Mouse (Mus musculus): ENCODE results near the gene Lcor. TPM values are rescaled to one million over a fixed set of nuclear protein-coding genes. Genes with fewer than 3 reads are reported as not detected.

Lcor gene
- total RNA-seq, 1 experiment from 2014 or later, result 17.7 TPM

DNA sequence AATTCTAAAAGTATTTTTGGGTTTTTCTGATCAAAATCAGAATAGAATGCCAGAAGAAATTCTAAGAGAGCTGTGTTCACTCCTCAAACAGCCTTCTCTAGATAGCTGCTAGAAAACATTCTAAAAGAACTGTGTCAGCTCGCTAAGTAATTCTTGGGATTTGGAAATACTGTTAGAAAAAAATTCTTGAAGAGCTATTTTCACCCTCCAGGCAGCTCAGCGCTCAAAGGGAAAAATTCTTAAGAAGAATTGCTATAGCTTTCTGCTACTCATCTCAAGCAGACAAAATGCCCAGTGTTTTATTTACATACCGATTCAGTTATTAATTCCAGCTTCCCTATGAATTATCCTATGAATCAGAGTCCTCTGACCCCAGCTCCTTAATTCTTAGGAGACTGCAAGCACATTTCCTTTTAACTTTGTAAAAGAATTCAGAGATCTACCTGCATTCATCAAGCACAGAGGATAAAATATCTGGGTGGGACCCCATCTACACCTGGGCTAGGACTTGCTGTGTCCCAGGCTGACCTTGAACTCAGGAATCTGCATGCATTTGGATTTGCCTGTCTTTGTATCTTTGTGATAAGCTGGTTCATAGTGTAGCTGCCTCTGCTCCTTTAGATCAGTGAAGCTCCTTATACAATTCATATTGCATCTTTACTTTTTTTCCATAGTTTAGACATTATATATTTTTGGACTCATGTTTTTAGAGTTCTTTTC lies 5.7 kb upstream of the Lcor start:
- DNase-seq, result no peak

DNA sequence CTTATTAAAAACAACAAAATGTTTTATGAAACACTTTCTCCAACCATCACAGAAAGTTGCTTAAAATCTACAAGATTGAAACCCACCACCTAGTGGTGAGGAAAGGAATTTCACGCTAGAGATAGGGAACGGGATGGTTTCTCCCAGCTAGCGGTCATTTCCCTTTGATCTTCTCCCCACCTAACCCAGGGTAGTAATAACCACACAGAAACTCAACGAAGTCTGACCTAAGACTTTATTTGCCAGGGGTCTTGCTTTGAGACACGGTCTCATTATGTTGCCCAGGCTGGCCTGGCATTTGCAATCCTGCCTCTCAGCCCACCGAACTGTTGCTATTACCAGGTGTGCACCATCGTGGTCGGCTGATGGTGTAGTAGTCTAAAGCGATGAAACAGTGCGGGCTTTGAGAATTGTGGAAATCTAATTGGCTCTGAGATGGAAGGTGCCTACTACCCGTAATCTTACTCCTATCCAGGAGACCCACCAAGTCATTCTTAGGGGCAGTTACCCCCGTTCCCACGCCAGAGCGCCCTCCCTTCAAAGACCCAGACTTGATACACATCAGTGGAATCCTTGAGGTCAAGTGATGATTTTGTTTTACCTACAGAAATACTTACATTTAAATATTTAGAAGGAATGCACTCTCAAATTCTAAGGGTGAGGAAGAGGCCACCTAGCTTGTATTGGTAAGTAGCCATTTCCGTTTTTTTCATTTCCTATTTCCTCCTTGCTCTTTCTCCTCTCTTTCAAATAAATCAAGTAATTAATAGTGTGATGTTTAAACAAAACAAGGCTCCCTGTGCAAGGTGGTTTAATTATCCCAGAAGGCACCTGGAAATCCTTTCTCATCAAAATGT lies 1.2 kb upstream of the Lcor start:
- DNase-seq, result peak; percentile 45

DNA sequence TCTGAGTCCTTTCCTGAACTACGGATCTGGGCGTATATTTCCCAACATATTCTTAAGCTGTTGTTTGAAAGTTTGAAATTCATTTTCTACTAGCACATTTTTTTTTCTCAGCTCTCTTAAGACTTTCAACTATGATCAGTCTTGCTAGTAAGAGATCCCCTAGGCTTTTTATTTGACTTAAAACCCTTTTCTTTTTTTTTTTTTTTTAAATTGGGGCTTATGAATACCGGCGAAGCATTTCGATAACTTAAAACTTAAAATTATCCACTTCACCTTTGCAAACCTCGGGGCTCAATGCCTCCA lies 599 bp upstream of the Lcor start:
- DNase-seq, result no peak

DNA sequence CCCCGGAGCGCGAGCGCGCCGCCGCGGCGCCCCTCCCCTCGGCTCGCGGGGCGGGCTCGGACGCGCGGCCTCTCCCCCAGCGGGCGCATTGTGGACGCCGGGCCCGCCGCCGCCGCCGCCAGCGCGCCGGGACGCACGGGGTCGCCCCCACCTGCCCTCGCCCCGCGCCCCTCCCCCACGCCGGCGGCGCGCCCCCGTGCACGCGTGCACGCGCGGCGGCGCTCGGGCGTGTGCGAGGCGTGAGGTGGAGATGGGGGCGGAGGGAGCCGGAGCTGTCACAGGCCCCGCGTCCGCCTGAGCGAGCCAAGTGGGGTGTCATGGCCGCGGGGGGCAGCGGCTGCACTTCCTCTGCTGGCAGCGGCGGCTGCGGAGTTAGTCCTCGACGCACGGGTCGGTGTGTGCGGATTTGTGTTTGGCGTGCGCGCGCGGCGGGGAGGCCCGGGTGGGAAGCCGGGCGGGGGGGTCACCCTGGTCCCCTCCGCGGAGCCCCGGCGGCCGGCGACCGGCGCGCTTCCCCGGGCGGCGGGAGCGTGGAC lies 540 bp downstream of the Lcor start:
- peak; percentile 90 for DNase-seq

DNA sequence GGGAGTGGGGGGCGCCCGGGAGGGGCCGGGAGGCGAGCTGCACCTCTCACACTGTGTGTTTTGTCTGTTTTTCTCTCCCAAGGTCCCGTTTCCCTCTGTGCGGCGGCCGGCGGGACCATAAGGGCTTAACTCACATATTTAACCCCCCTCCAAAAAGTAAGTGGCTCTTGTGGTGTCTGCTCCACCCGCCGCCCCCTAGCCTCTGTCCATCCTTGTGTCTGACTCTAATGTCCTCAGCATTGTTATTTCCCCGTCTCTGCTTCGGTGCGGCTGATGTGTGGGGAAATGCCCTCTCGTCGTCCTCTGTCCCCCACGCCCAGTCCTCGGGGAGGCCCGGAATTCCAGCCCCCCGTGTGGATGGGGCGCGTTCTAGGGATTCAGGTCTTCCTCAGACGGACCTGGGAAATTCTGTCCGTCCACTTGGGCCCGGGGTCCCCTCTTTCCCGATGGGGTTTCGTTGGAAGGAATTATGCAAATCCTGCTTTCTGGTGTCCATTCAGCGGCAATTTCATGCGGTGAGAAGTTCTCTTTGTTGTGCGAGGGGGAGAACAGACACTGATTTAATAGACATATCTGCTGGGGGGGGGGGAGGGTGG lies 1.1 kb downstream of the Lcor start:
- DNase-seq, result peak; percentile 42

- no peak for DNase-seq
Observed at GRCm38 (mm10) chr19:41484361-41484760, 1.9 kb downstream of the Lcor start.

DNA sequence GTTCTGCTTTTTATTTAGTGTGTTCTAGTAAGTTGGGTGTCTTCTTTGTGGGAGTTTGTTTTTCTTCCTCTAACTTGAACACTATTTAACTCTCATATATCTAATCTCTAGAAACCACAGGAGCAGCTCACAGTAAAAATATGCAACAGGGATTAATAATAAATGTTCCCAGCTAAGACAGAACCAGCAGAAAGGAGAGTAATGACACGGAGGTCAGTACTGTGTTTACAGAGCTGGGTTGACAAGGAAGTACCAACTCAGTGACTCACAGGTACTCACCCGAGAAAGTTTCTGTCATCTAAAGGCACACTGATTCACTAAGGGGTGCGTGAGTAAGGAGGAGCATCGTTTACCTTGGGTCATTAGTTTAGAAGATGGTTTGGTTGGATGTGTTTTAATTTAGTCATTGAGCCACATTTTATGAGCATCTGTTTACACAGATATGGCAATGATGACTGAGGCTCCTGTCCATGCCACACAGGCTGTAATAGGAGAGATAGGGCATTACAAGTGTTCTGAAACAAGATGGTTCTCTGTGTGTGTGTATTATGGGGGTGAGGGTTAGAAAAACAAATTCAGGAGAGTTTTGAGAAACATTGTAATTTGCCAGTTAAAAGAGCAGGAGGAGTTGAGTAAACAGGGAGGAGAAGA lies 13.1 kb downstream of the Lcor start:
- no peak for DNase-seq

GRCm38 (mm10) chr19:41496058-41496457 lies 13.6 kb downstream of the Lcor start:
- DNase-seq, result no peak

- DNase-seq, result no peak
Observed at GRCm38 (mm10) chr19:41507872-41508271, 25.4 kb downstream of the Lcor start.

DNA sequence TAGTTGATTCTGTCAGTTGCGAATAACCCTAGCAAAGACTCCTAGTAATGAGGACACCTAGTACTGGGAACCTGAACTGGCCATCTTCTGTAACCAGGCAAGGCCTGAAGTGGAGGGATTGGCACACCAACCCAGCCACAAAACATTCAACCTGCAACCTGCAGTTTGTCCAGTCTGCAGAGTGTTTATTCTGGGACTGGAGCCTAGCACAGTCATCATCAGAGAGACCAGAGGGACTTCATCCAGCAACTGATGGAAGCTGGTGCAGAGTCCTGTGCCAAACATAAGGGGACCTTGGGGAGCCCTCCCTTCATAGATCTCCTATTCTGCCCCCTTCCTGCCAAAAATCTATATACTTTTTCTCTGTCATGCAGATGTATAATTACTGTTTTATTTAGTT lies 32.4 kb downstream of the Lcor start:
- no peak for DNase-seq

- DNase-seq, result no peak
Observed at GRCm38 (mm10) chr19:41515549-41515948, 33.1 kb downstream of the Lcor start.

DNA sequence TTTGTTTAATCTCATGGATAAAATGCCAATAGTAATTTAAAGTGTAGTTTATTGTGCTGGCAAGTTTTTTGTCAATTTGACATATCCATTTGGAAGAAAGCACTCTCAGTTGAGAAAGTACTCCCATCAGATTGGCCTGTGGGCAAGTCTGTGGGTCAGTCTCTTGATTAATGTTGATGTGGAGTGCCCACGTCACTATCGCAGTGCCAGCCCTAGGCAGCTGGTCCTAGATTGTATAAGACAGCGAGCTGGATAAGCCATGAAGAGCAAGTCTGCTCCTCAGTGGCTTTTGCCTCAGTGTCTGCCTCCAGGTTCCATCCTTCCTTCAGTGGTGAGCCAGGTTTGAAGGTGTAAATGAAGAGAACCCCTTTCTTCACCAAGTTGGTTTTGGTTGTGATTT lies 34.6 kb downstream of the Lcor start:
- DNase-seq, result no peak

- DNase-seq, result no peak
Observed at GRCm38 (mm10) chr19:41519121-41519520, 36.7 kb downstream of the Lcor start.

DNA sequence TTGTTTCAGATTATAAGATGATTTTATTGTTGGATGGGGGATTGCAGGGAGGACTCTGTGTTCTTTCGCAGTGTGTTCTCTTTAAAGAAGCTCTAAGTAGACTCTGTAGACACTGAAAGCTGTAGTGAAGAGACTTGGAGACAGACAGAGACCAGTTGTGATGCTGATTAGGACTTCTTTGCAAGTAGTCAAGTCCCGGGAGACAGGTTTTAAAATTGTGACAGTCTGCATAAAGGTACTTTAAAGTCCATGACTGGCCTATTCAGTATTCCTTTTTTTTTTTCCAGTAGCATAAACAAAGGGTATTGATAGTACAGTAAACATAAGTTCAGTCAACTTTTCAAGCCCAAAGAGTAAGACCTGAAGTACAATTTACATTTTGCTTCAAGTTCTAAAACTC lies 39.8 kb downstream of the Lcor start:
- DNase-seq, result no peak

DNA sequence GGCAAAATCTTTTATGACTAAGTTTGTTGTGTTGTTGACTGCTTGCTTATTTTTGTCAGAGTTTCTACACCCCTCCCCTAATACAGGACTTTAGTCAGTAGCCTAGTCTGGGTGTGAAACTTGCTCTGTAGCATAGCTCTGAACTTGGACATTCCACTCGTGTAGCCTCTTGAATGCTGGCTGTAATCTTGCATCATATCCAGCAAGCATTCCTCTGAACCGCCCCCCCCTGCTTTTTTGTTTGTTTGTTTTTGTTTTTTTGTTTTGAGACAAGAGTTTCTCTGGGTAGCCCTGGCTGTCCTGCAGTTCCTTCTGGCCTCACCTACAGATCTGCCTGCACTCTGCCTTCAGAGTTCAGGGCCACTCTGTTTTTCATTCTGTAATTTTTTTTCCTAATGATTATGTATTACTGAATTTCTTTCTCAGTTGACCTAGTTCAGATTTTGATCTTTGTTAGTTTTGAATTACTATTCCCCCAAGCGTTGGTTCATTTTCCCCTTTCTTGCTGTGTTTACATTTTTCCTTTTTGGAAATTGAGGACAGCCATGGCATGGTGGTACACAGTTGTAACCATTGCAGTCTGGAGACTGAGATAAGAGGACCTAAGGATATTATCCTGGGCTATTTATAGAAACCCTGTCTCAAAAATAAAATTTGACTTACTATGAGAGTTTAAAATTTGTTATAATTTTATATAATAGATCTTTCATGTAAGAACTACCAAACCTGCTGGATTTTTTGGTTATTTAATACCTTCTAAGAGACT lies 41.5 kb downstream of the Lcor start:
- DNase-seq, result no peak

DNA sequence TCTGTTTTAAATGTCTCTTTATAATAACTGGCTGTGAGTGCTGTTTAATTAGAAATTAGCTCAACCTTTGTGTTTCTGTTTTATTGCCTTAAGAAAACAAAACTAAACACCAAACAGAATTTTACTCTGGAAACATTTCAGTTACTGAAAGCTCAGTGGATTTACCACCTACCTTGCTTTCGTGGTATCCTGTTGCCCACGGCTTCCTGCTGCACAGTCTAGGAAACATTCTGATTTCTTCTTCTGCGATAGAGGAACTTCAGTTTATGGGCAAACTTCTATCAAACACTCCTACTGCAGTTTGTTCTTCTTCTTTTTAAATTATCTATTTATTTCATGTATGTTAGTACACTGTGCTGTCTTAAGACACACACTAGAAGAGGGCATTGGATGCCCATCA lies 46.7 kb downstream of the Lcor start:
- no peak for DNase-seq

- DNase-seq, result no peak
Observed at GRCm38 (mm10) chr19:41534021-41534420, 51.6 kb downstream of the Lcor start.

- DNase-seq, result no peak
Observed at GRCm38 (mm10) chr19:41556981-41557380, 74.5 kb downstream of the Lcor start.

DNA sequence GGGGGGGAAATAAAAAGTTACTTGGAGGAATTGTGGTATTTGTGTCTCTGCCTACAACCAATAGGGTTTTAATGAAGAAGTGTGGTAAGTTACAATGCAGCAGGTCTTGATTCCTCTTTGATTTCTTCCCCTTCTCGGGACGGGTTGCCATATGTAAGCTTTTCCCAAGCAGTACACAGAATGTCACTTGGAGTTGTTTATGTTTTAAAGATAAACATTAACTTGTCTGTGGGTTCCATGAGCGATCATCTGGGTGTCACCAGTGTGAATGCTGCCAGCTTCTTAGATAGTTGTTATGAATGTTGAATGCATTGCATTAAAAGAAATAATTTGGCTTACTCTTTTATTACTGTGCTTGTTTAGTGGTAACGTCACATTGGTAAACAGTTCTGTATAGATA lies 75.1 kb downstream of the Lcor start:
- DNase-seq, result no peak

GRCm38 (mm10) chr19:41558891-41559486 lies 76.6 kb downstream of the Lcor start:
- DNase-seq, result no peak

GRCm38 (mm10) chr19:41560856-41561255 lies 78.4 kb downstream of the Lcor start:
- no peak for DNase-seq

- no peak for DNase-seq
Observed at GRCm38 (mm10) chr19:41568791-41569190, 86.4 kb downstream of the Lcor start.

Measured in adrenal gland, postnatal 14 days (tissue).